Mouse (Mus musculus) neutrophil, adult 59 days (primary cell): ENCODE data around the gene Wnt8b. TPM values are rescaled to one million over a fixed set of nuclear protein-coding genes. Genes with fewer than 3 reads are reported as not detected.

Source experiments
- total RNA-seq, 2 experiments: library from RNA; stranded (reverse); gene quantifications; 1 replicate in 1 of 2; 2 replicates in 1 of 2; pipeline ENCODE4 v1.2.4; 2023

The Wnt8b gene
- total RNA-seq = not detected

DNA sequence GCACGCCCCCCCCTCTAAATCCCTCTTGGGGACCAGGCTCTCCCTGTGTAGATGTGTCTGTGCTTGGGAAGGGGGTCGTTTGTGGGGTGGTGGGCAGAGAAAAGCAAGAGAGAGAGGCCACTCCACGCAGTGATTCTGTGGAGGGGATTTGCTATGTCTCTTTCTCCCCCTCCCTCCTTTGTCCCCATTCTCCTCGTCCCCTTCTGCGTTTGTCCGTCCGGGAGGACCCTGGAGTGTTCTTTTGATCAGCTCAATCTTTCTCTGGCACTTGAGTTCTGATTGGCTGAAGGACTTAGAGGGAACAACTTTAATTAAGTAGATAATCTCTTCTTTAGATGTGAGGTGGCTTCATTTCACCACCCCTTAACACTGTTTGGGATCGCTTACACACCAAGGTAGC, at the start of gene Wnt8b:
Gene Wnt8b (plus strand): TSS at position 345 of the 400 bp plus-strand sequence.

GRCm38 (mm10) chr19:44545321-44546041, 52.2 kb downstream of the Wnt8b start, which contains the start of gene Sec31b:
Gene Sec31b (minus strand): TSS chr19:44545864.

DNA sequence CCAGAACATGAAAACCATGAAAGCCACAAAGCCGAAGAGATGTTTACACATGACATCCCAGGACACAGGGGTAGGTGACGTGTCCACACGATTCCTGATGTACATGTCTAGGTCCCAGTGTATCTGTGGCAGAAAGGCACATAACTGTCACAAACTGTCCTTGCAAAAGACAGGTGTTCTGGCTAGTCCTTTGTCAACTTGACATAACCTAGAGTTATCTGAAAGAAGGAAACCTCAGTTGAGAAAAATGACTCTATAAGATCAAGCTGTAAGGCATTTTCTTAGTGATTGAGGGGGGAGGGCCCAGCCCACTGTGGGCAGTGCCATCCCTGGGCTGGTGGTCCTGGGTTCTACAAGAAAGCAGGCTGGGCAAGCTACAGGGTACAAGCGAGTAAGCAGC, 59.5 kb downstream of the Wnt8b start, which contains the start of gene Gm20538:
Gene Gm20538 (minus strand): TSS at position 101 of the 400 bp plus-strand sequence.

DNA sequence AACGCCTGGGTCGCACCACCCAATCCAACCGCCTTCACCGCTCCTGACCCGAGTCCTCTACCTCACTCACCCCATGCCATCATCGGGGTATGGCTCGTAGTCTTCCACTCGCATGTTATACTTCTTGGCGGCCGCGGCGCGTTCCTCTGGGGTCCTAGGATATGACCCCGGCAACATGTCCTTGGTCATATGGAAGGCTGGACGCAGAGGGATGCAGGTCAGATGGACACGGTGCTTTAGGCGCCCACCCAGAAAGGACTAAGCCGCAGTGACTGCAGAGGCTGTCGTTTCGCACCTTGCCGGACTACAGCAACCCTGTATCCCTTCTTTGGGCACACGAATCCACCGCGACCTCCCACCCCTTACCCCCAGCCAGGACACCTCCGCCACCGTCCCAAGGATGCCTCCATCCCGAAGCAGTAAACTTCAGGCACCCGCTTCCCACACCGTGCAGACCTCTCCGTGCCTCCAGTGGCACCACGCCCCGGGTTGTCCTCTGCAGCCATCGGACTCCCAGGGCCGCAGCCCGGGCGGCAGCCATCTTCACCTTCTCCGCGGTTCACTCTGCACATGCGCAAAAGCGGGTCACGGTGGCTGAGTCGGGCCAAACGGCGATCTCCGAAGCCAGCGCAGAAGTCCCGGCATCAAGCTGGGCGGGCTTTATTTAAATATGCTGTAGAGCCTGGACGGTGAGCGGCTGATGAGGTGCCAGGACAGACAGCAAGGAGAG, 61.8 kb downstream of the Wnt8b start, which contains the start of gene Ndufb8:
Gene Ndufb8 (minus strand): TSS at position 580 of the 730 bp plus-strand sequence.

GRCm38 (mm10) chr19:44562652-44563206, 69.5 kb downstream of the Wnt8b start, which contains the start of gene Hif1an:
Gene Hif1an (plus strand): TSS chr19:44562850.

Other genes with a start within 250 kb of the Wnt8b start
- gene Scd2, start 199.8 kb upstream of the Wnt8b start, total RNA-seq = 10 to 100 TPM; 12.2 to 13.1 TPM
- under 1 TPM; 0.11 to 0.26 TPM for gene Scd4, start 160.4 kb upstream of the Wnt8b start, total RNA-seq
- 1 to 10 TPM; 6.4 to 6.6 TPM for gene Scd1, start 85.6 kb upstream of the Wnt8b start, total RNA-seq
- under 1 TPM; 0.75 to 0.76 TPM for gene Sec31b, start 52.4 kb downstream of the Wnt8b start, total RNA-seq
- not detected for gene Gm20538, start 59.4 kb downstream of the Wnt8b start, total RNA-seq
- 100 to 1,000 TPM; 182 to 192 TPM for gene Ndufb8, start 62.0 kb downstream of the Wnt8b start, total RNA-seq
- gene Hif1an, start 69.4 kb downstream of the Wnt8b start, total RNA-seq = 10 to 100 TPM; 27.8 to 28.1 TPM